Mouse (Mus musculus): ENCODE measurements around the gene 4930435E12Rik. TPM values are rescaled to one million over a fixed set of nuclear protein-coding genes. Genes with fewer than 3 reads are reported as not detected.
A peak's percentile ranks its signal among the peaks of the same experiment; 100 is the strongest.
"Not testable (repeated sequence)": the region's sequence is repeated elsewhere in the genome, so short reads cannot be mapped to it uniquely, and the experiment has no call there.

The 4930435E12Rik gene
- polyA plus RNA-seq, 1 experiment, result not detected

DNA sequence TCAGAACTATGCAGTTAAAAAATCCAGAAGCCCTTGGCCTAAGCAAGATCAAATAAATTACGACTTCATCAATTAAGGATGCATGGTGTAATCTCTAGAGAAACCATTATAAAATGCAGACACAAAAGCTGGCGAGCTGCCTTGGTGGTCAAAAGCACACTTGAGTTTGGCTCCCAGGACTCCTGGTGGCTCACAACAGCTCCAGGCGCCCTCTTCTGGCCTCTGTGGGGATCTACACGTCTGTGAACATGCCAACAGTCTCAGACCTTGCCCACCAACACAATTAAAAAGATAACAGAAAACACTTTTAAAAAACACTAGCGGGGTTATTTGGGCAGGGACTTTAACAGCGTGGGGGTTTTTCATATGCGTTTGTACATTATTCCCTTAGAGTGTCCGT is 16.0 kb downstream of the 4930435E12Rik start:
- no peak overlapping the region for H3K9ac ChIP-seq (ENCODE audit: low read depth, poor library complexity, severe bottlenecking)
- no peak overlapping the region for H3K4me3 ChIP-seq (ENCODE audit: low read depth, low read length)
- H3K9me3 ChIP-seq (replicated peaks; ENCODE audit: control insufficient read depth, insufficient read depth, low read length, poor library complexity, severe bottlenecking), result no peaks in the 10 kb centered on the region
- no peaks in the 10 kb centered on the region for H3K27me3 ChIP-seq (ENCODE audit: control insufficient read depth, insufficient read depth, low read length, poor library complexity, severe bottlenecking)
- TF ChIP-seq CTCF (IDR thresholded peaks at IDR 0.05; ENCODE audit: low read depth, low read length), result peak; percentile 82
- no peak for TF ChIP-seq POLR2A (IDR thresholded peaks at IDR 0.05; ENCODE audit: insufficient read depth, low read length)
- H3K4me1 ChIP-seq (ENCODE audit: control insufficient read depth, insufficient read depth, low read length), result no peaks in the 10 kb centered on the region
- H3K27ac ChIP-seq (ENCODE audit: insufficient read depth, low read length), result no peak overlapping the region
- no peaks in the 10 kb centered on the region for H3K36me3 ChIP-seq (ENCODE audit: control insufficient read depth, insufficient read depth, low read length, poor library complexity, severe bottlenecking)

DNA sequence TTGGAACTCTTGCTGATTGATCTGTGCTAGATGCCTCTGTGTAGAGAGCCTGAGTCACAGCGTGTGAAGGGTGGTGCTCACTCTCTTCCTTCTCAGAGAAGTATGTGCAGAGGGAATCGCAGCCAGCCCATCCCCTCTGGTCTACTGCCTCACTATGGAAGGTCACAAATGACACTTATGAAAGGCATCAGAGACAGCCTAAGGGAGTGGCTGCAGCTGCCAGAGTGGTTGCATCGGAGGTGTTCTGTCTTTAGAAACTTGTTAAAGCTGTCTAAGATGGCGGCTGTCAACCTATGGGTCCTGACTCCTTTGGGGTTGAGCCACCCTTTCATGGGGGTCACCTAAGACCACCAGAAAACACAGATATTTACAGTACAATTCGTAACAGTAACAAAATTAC is 18.4 kb downstream of the 4930435E12Rik start:
- Histone ChIP-seq H3K27me3 (ENCODE audit: control insufficient read depth, insufficient read depth, low read length, poor library complexity, severe bottlenecking) (no peaks in the 10 kb centered on the region), H3K4me3 (ENCODE audit: low read depth, low read length) (no peak overlapping the region), H3K36me3 (ENCODE audit: control insufficient read depth, insufficient read depth, low read length, poor library complexity, severe bottlenecking) (no peaks in the 10 kb centered on the region), H3K9ac (ENCODE audit: low read depth, poor library complexity, severe bottlenecking) (no peak overlapping the region), H3K27ac (ENCODE audit: insufficient read depth, low read length) (no peak overlapping the region), H3K4me1 (ENCODE audit: control insufficient read depth, insufficient read depth, low read length) (no peaks in the 10 kb centered on the region), H3K9me3 (replicated peaks; ENCODE audit: control insufficient read depth, insufficient read depth, low read length, poor library complexity, severe bottlenecking) (no peaks in the 10 kb centered on the region)
- TF ChIP-seq CTCF (IDR thresholded peaks at IDR 0.05; ENCODE audit: low read depth, low read length), result no peak
- no peak for TF ChIP-seq POLR2A (IDR thresholded peaks at IDR 0.05; ENCODE audit: insufficient read depth, low read length)

DNA sequence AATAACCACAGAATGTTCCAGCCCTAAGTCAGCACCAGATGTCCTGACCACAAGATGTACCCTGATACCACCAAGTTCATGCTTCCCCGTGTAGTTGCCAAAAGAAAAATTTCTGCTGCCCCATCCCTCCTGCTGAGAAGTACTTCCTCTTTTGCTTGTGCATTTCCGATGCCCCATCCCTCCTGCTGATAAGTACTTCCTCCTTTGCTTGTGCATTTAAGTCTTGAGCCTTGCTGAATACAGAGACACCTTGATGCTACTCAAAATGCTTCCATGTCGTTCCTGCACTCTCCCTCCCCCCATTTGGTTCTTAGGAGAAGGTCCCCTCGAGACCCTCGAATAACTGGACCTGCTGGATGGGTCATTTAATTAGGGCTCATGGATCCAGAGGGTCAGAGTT is 20.8 kb downstream of the 4930435E12Rik start:
- H3K9me3 ChIP-seq (replicated peaks; ENCODE audit: control insufficient read depth, insufficient read depth, low read length, poor library complexity, severe bottlenecking); H3K27me3 ChIP-seq (ENCODE audit: control insufficient read depth, insufficient read depth, low read length, poor library complexity, severe bottlenecking); H3K27ac ChIP-seq (ENCODE audit: insufficient read depth, low read length); H3K9ac ChIP-seq (ENCODE audit: low read depth, poor library complexity, severe bottlenecking); H3K36me3 ChIP-seq (ENCODE audit: control insufficient read depth, insufficient read depth, low read length, poor library complexity, severe bottlenecking); H3K4me1 ChIP-seq (ENCODE audit: control insufficient read depth, insufficient read depth, low read length); H3K4me3 ChIP-seq (ENCODE audit: low read depth, low read length): not testable (repeated sequence)

DNA sequence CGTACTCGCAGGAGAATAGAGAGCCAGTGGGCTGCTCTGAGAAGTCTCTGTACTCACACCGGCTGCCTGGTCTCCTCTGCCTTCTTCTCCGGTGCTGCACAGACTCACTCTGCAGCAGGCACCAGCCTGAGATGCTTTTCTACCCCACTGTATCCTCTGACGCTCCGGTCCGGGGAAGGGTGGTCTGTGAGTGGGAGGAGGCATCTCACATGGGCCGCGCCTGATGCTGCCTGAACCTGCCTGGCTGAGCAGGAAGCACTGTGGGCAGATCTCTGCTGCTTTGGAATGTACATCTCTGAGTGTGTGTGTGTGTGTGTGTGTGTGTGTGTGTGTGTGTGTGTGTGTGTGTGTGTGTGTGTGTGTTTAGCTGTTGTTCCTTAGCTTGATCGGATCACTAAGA is 28.5 kb downstream of the 4930435E12Rik start, which contains the start of gene Upk1b:
Gene Upk1b (minus strand): TSS at position 238 of the 400 bp plus-strand sequence.
- TF ChIP-seq CTCF (IDR thresholded peaks at IDR 0.05; ENCODE audit: low read depth, low read length) (no peak), POLR2A (IDR thresholded peaks at IDR 0.05; ENCODE audit: insufficient read depth, low read length) (no peak), EP300 (IDR thresholded peaks at IDR 0.05; ENCODE audit: insufficient read depth, low read depth, low read length) (no peak)
- Histone ChIP-seq H3K4me3 (ENCODE audit: low read depth, low read length) (no peak within 1 kb of the TSS), H3K27me3 (ENCODE audit: control insufficient read depth, insufficient read depth, low read length, poor library complexity, severe bottlenecking) (no peaks in the 10 kb centered on the region), H3K9ac (ENCODE audit: low read depth, poor library complexity, severe bottlenecking) (no peak within 1 kb of the TSS), H3K36me3 (ENCODE audit: control insufficient read depth, insufficient read depth, low read length, poor library complexity, severe bottlenecking) (no peaks in the 10 kb centered on the region), H3K4me1 (ENCODE audit: control insufficient read depth, insufficient read depth, low read length) (peaks cover 2% of the 10 kb centered on the region), H3K27ac (ENCODE audit: insufficient read depth, low read length) (no peak within 1 kb of the TSS), H3K9me3 (replicated peaks; ENCODE audit: control insufficient read depth, insufficient read depth, low read length, poor library complexity, severe bottlenecking) (no peaks in the 10 kb centered on the region)

DNA sequence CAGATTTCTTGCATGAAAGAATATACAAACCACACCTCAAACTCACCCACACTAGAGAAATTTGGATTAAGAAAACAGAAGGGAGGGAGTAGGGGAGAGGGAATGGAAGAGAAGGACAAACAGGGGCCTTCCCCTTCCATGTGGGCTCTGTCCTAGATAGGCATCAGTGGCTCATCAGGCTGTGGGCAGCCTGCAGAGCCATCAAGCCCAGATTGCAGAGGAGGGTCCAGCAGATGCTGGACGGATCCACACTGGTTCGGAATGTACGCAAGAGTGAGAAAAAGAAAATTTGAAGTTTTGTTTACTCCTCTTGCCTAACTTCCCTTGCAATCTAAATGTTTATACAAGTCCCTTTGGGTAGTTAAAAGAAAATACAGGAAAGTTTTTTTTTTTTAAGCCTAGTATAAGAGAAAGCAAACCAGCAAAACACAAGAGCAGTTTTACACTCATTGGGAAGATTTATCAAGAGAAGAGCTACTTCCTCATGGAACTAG is 29.5 kb downstream of the 4930435E12Rik start:
- Histone ChIP-seq H3K4me3 (ENCODE audit: low read depth, low read length) (no peak overlapping the region), H3K27me3 (ENCODE audit: control insufficient read depth, insufficient read depth, low read length, poor library complexity, severe bottlenecking) (no peaks in the 10 kb centered on the region), H3K9ac (ENCODE audit: low read depth, poor library complexity, severe bottlenecking) (no peak overlapping the region), H3K27ac (ENCODE audit: insufficient read depth, low read length) (no peak overlapping the region), H3K9me3 (replicated peaks; ENCODE audit: control insufficient read depth, insufficient read depth, low read length, poor library complexity, severe bottlenecking) (no peaks in the 10 kb centered on the region), H3K4me1 (ENCODE audit: control insufficient read depth, insufficient read depth, low read length) (peaks cover 2% of the 10 kb centered on the region), H3K36me3 (ENCODE audit: control insufficient read depth, insufficient read depth, low read length, poor library complexity, severe bottlenecking) (no peaks in the 10 kb centered on the region)
- no peak for TF ChIP-seq POLR2A (IDR thresholded peaks at IDR 0.05; ENCODE audit: insufficient read depth, low read length)
- no peak for TF ChIP-seq CTCF (IDR thresholded peaks at IDR 0.05; ENCODE audit: low read depth, low read length)
- TF ChIP-seq EP300 (IDR thresholded peaks at IDR 0.05; ENCODE audit: insufficient read depth, low read depth, low read length), result no peak

DNA sequence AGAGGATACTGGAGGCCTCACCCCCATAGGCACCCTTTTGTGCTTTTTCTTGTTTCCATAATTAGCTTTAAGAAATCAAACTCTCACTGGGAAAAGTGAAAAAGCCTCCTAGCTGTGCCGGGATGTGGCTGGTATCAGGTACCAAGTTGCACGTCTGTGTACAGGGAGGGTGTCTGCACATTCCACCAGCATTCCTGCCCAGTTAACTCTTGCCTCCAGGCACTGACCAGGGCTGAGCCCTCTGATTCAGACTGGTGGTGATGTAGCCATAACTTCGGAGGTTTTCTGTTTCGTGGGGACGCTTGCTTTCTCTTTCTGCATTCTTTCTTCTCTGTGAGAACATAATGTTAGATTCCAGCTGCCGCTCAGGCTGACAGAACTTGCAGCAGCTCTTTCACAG is 35.4 kb downstream of the 4930435E12Rik start:
- TF ChIP-seq POLR2A (IDR thresholded peaks at IDR 0.05; ENCODE audit: insufficient read depth, low read length), result no peak
- no peak for TF ChIP-seq EP300 (IDR thresholded peaks at IDR 0.05; ENCODE audit: insufficient read depth, low read depth, low read length)
- TF ChIP-seq CTCF (IDR thresholded peaks at IDR 0.05; ENCODE audit: low read depth, low read length), result no peak
- Histone ChIP-seq H3K9me3 (replicated peaks; ENCODE audit: control insufficient read depth, insufficient read depth, low read length, poor library complexity, severe bottlenecking) (no peaks in the 10 kb centered on the region), H3K36me3 (ENCODE audit: control insufficient read depth, insufficient read depth, low read length, poor library complexity, severe bottlenecking) (no peaks in the 10 kb centered on the region), H3K27ac (ENCODE audit: insufficient read depth, low read length) (no peak overlapping the region), H3K9ac (ENCODE audit: low read depth, poor library complexity, severe bottlenecking) (no peak overlapping the region), H3K27me3 (ENCODE audit: control insufficient read depth, insufficient read depth, low read length, poor library complexity, severe bottlenecking) (no peaks in the 10 kb centered on the region), H3K4me3 (ENCODE audit: low read depth, low read length) (no peak overlapping the region), H3K4me1 (ENCODE audit: control insufficient read depth, insufficient read depth, low read length) (no peaks in the 10 kb centered on the region)
